Mouse (Mus musculus) adrenal gland, adult 18-20 months (tissue): Measurements from ENCODE around the gene Stk10. TPM values are rescaled to one million over a fixed set of nuclear protein-coding genes. Genes with fewer than 3 reads are reported as not detected.

Source experiments
- DNase-seq, 2 experiments: peaks; one replicate each; pipeline ENCODE4 v3.0.0; 2021 to 2022; ENCODE audit warnings: low spot score in 2 of 2
- total RNA-seq, 2 experiments: library from RNA; stranded (reverse); gene quantifications; 1 replicate in 1 of 2; 2 replicates in 1 of 2; pipeline ENCODE4 v1.2.3; 2021

Gene Stk10
- total RNA-seq, 2 experiments from 2014 or later = 9.8 to 13.3 TPM

DNA sequence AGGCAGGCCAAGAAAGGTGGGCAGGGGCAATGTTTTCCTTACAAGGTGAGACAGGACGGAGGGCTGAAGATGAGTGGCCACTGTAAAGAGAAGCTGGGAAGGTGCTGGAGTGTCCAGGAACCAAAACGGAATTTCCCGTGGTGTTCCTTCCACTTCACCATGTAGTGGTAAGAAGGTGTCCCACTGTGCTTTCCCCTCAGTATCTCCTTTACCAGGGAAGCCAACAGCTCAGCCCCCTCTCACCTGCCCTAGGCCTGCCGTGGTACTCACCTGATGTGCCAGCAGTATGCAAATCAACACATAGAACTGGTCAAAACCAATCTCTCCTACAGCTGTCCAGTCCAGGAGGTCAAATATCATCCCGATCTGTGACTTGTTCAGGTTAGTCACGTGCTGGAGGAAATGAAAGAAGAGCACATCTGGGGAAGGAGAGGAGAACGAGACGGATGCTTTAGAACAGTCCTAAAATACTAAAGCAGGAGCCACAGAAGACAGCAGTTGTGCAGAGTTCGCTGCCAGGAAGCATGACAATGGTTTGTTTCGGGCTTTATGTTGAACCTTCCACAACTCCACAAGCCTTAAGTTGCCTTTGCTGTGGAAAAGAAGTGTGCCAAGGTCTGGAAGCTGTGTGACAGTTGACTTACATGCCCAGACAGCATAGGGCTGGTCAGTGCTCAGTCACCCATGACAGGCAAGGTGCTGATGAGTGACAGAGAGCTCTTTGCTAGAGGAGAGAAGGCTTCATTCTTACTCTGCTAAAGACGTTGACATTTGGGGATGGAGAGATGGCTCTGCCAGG lies 8.8 kb upstream of the Stk10 start:
- DNase-seq = peak in 1 of 2 experiments; percentile 3

- no peak for DNase-seq
Observed at GRCm38 (mm10) chr11:32527006-32527405, 6.1 kb upstream of the Stk10 start.

DNA sequence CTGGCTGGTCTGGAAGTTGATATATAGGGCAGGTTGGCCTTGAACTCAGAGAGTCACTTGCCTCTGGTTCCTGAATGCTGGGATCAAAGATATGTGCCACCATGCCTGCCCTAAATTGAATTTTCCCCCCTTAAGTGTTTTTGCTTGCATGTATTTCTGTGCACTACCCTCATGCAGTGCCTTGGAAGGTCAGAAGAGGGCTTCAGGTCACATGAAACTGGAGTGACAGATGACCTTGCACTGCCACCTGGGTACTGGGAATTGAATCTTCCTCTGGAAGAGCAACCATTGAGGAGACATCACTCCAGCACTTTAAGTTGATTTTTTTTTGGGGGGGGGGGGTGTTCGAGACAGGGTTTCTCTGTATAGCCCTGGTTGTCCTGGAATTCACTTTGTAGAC lies 3.0 kb upstream of the Stk10 start:
- peak in 1 of 2 experiments; percentile 19 for DNase-seq

DNA sequence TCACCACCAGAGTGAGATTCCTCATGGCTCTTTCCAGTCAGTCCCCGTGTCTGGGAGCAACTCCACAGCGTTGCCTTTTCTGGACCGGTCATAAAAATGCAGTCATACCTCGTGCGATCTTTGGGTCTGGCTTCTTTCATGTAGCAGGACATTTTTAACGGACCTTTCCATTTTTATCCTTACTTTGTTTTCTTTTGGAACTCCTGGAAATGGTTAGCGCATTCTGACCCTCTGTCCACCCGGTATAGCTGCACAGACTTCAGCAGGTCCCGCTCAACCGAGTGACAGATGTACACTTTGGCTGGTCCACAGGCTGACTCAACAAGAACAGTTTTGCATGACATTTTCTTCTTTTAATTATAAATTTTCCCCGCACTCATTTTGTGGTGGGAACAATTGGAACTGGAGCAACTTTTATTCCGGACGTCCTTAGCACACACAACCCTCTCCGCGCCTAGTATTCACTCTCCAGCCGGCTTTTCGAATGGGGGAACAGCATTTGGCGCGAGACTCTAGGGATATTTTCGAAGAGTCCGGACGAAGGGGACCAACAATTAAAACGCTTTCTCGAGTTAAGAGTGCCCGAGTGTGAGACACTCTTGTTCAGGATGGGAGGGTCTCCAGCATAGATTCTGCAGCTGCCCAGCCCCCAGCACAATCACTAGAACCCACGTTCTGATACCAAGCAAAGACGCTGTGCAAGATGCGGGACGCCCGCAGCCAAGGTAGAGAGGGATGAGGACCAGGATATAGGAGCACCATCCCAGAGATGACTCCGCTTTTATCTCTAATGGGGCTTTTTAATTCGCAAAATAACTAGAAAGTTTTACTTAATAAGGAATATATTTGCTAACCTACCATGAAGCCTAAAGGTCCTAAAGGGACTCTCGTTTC lies 987 bp upstream of the Stk10 start, which contains the start of gene Efcab9:
Gene Efcab9, minus strand, starts transcription at position 211 of the 894 bp plus-strand sequence.
- DNase-seq = no peak

GRCm38 (mm10) chr11:32533482-32534261 lies 567 bp downstream of the Stk10 start:
- no peak for DNase-seq

GRCm38 (mm10) chr11:32534453-32535075 lies 1.5 kb downstream of the Stk10 start:
- DNase-seq = no peak

DNA sequence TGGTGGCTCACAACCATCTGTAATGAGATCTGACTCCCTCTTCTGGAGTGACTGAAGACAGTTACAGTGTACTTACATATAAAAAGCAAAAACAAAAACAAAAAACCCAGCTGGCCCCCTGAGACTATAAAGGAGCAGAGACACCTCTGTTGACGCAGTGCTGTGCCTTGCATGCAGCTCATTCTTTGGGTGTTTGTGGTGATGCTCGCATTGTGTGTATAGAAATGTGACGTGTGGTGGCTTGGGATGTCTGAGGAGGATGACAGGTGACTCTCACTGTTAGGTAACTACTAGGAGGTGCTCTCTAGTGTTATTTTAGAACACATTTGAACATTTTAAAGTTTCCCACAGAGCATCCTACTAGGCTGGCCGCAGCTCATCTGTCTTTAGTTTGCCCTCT lies 2.5 kb downstream of the Stk10 start:
- no peak for DNase-seq

GRCm38 (mm10) chr11:32536954-32537353 lies 3.8 kb downstream of the Stk10 start:
- no peak for DNase-seq

DNA sequence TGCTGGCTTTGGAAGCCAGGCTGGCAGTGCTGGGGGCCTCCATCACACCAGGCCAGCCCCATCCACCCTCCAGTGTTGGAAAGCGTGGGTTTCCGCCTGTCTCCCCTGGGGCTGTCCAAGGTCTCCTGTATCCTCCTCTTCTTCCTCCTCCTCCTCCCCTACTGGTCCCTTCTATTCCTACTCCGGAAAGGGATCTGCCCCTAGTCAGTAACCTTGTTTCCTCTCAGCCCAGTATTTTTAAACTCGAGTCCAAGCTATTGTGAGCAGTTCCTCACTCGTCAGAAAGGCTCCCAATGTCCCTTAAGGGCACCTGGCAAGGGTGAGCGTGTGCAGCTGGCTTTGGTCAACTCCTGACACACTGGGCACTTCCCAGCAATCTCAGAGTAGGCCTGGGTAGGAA lies 5.3 kb downstream of the Stk10 start:
- no peak for DNase-seq

GRCm38 (mm10) chr11:32538846-32539245 lies 5.7 kb downstream of the Stk10 start:
- DNase-seq = no peak

GRCm38 (mm10) chr11:32539717-32540116 lies 6.6 kb downstream of the Stk10 start:
- DNase-seq = no peak

- no peak for DNase-seq
Observed at GRCm38 (mm10) chr11:32540463-32540862, 7.4 kb downstream of the Stk10 start.

DNA sequence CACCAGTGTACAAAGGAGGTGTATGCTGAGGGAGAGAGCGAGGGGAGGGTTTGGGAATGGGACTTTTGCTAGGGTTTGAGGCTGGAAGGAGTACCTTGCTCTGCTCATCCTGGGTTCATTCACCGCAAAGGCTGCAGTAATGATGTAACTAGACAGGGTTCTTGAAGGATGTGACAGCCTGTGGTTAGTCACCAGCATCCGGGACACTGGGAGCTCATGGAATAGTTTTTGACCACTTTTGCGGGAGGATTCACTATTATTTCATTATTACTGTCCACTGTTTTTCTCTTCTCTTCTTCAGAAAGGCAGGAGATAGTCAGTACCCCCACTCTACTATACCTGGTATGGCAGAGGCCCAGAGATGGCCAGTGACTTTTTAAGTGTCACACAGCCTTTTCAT lies 9.1 kb downstream of the Stk10 start:
- DNase-seq = no peak

GRCm38 (mm10) chr11:32542687-32543411 lies 9.7 kb downstream of the Stk10 start:
- peak in 1 of 2 experiments; percentile 1 for DNase-seq

DNA sequence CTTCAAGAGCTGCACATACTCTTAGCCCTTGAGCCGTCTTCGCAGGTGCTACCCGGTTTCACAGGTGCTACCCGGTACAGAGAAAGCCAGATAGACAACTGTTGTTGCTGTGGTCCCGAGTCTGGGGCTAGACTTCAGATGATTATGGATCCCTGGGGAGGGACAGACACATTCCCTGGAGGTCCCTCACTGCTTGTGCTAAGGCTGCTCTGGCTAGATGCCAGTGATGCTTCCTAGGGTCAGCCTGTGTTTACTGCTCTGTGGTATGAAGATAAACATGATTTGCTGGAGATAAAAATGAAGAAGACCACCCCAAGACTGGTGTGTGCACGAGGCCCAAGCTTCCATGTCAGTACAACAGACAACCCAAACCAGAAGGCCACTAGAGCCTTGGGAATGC lies 10.9 kb downstream of the Stk10 start:
- peak in 1 of 2 experiments; percentile 1 for DNase-seq

- no peak for DNase-seq
Observed at GRCm38 (mm10) chr11:32544497-32544896, 11.4 kb downstream of the Stk10 start.

DNA sequence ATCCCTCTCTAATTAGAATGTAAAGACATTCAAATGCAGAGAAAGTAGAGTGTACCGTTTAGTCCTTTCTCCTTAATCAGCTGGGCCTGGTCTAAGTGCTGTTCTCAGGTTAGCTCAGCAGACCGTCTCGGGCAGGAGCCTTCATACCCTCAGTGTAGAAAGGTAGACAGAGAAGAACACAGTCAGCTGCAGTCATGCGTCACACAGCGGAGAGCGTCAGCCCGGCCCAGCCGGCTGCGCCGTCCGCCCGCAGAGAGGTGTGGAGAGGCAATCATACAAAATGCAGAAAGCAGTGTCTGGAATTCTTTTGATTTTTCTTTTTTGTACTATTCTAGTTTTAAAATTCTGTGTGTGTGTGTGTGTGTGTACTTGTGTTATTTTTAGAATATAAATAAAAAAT lies 12.5 kb downstream of the Stk10 start:
- no peak for DNase-seq

GRCm38 (mm10) chr11:32546483-32546882 lies 13.4 kb downstream of the Stk10 start:
- no peak for DNase-seq

DNA sequence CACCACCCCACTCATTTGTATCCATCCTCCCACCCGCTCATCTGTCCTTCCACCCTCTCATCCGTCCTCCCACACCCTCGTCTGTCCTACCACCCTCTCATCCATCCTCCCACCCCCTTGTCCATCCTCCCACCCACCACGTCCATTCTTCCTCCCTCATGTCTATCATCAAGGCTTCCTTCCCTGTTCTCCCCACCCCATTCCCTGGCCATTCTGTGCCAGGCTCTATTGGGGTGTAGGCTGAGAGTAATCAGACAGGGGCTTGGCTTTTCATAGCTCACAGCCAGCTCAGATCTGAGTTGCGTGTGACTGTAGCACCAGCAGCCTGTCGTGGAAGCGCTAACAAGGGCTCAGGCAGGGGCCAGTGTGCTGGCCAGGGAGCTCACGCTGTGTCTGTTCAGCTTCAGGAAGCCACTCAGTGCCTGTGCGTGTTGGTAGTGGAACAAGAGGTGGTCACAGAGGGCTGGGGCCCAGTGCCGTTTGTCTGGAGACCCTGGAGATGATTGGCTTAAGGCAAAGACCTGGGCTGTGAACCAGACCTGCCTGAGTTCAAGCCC lies 14.4 kb downstream of the Stk10 start:
- DNase-seq = no peak

DNA sequence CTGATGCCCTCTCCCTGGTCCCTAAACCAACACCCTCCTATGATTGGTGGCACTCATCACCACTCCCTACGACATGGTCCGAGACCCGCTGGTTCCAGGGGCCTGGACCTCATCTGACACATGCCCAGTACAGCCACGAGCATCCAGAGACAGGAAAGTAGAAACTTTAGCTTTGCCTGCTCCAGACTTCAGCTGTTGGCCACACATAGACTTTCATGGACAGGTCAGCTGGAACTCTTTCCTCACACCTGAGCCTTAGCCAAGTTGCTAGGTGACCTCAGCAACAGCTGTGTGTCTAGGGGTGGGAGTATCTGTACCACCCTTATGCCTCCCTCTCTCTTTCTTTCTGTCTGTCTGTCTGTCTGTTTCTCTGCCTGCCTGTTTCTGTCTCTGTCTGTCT lies 15.1 kb downstream of the Stk10 start:
- DNase-seq = no peak
